Comparison of ENCODE assay signal across 20 mouse cellular contexts in genomic region chr8:114499448-114500144, GRCm38 (mm10).
A peak's percentile ranks its signal among the peaks of the same experiment; 100 is the strongest.
DNase-seq lines count a peak whose midpoint lies in the region; ATAC-seq and TF ChIP-seq lines count a peak whose summit lies in the region.
"Had no signal": no experiment of that assay in that cellular context is flagged by ENCODE, and none has a peak within 500 bp of the region (broad histone marks: within the 10 kb centered on the region; RNA-seq: fewer than 3 reads in every experiment).

No protein-coding gene starts in this region.

- no peak for TF ChIP-seq POLR2A in limb, embryonic 14.5 days (IDR thresholded peaks at IDR 0.05; ENCODE audit: borderline replicate concordance, extremely low read depth, insufficient read depth, insufficient read length)

- H3K27ac ChIP-seq in kidney, embryonic 14.5 days (ENCODE audit: low read depth, low read length), result no peak overlapping the region
- no peak overlapping the region for H3K27ac ChIP-seq in kidney, embryonic 16.5 days (ENCODE audit: low read length)
- H3K27ac ChIP-seq in embryonic facial prominence, embryonic 14.5 days (replicated peaks; ENCODE audit: low read depth, low read length), result no peak overlapping the region
- H3K27ac ChIP-seq in limb, embryonic 14.5 days (replicated peaks; ENCODE audit: low read depth, low read length), result no peak overlapping the region
- H3K27ac ChIP-seq in midbrain, embryonic 16.5 days (ENCODE audit: low read length), result no peak overlapping the region
- H3K27ac ChIP-seq: embryonic facial prominence, embryonic 12.5 days; heart, embryonic 10.5 days had no signal

- ATAC-seq in kidney, embryonic 14.5 days (ENCODE audit: low FRiP score, low TSS enrichment), result peak; percentile 29; the same call in 1 of the 2 replicates
- ATAC-seq in kidney, embryonic 16.5 days (ENCODE audit: low FRiP score, low TSS enrichment), result no peak
- ATAC-seq in Patski, result no peak
- peak; percentile 33; the same call in 1 of the 2 replicates for ATAC-seq in embryonic facial prominence, embryonic 14.5 days (ENCODE audit: low read depth)
- peak; percentile 53; the same call in 1 of the 2 replicates for ATAC-seq in limb, embryonic 14.5 days (ENCODE audit: low FRiP score, low read depth)
- no peak for ATAC-seq in midbrain, embryonic 16.5 days
- ATAC-seq: forebrain, postnatal 0 days had no signal

- no peak overlapping the region for H3K9ac ChIP-seq in kidney, embryonic 14.5 days (ENCODE audit: low read depth, low read length)
- H3K9ac ChIP-seq in kidney, embryonic 16.5 days (replicated peaks; ENCODE audit: low read length), result no peak overlapping the region; the same call in 1 of the 2 replicates
- no peak overlapping the region for H3K9ac ChIP-seq in embryonic facial prominence, embryonic 14.5 days (ENCODE audit: low read depth, low read length)
- no peak overlapping the region for H3K9ac ChIP-seq in limb, embryonic 14.5 days (ENCODE audit: low read depth, low read length, severe bottlenecking)
- H3K9ac ChIP-seq in midbrain, embryonic 16.5 days (ENCODE audit: low read depth, low read length), result no peak overlapping the region
- H3K9ac ChIP-seq: embryonic facial prominence, embryonic 12.5 days; forebrain, postnatal 0 days had no signal

- no peak overlapping the region for H3K4me3 ChIP-seq in kidney, embryonic 14.5 days (ENCODE audit: low read length)
- no peak overlapping the region for H3K4me3 ChIP-seq in kidney, embryonic 16.5 days (ENCODE audit: low read length)
- no peak overlapping the region for H3K4me3 ChIP-seq in embryonic facial prominence, embryonic 14.5 days (ENCODE audit: low read depth, low read length)
- H3K4me3 ChIP-seq in limb, embryonic 14.5 days (replicated peaks; ENCODE audit: low read length), result no peak overlapping the region
- no peak overlapping the region for H3K4me3 ChIP-seq in midbrain, embryonic 16.5 days (ENCODE audit: low read depth, low read length)
- H3K4me3 ChIP-seq: embryonic facial prominence, embryonic 12.5 days; heart, embryonic 10.5 days had no signal

- no peak for TF ChIP-seq CTCF in Patski (IDR thresholded peaks at IDR 0.05)

- CTCF ChIA-PET in Patski (lab: Charles Lee), result interaction anchor here (1.6 kb wide), 1 partner anchor 9 kb away, joined by 6 read pairs; no protein-coding TSS in a partner anchor

- H3K4me2 ChIP-seq in kidney, embryonic 14.5 days (replicated peaks; ENCODE audit: low read depth, low read length), result no peak overlapping the region
- no peak overlapping the region for H3K4me2 ChIP-seq in kidney, embryonic 16.5 days (replicated peaks; ENCODE audit: low read depth, low read length)
- no peak overlapping the region for H3K4me2 ChIP-seq in embryonic facial prominence, embryonic 14.5 days (ENCODE audit: low read depth, low read length)
- 0 out of 2 replicates have a peak overlapping the region, but pooled peaks have one; percentile 0 for H3K4me2 ChIP-seq in limb, embryonic 14.5 days (replicated peaks; ENCODE audit: low read depth, low read length, severe bottlenecking)
- no peak overlapping the region for H3K4me2 ChIP-seq in midbrain, embryonic 16.5 days (ENCODE audit: low read length)
- H3K4me2 ChIP-seq: embryonic facial prominence, embryonic 12.5 days; liver, embryonic 11.5 days had no signal

- H3K27me3 ChIP-seq in kidney, embryonic 14.5 days (ENCODE audit: control insufficient read depth, insufficient read depth, low read length), result 0 out of 2 replicates have a peak, but pooled peaks cover 3% of the 10 kb centered on the region
- peaks cover 7% of the 10 kb centered on the region for H3K27me3 ChIP-seq in kidney, embryonic 16.5 days (ENCODE audit: insufficient read depth, low read length)
- no peaks in the 10 kb centered on the region for H3K27me3 ChIP-seq in Patski
- H3K27me3 ChIP-seq in embryonic facial prominence, embryonic 14.5 days (replicated peaks; ENCODE audit: control insufficient read depth, insufficient read depth, low read length), result no peaks in the 10 kb centered on the region
- no peaks in the 10 kb centered on the region for H3K27me3 ChIP-seq in limb, embryonic 14.5 days (ENCODE audit: control insufficient read depth, insufficient read depth, low read length)
- H3K27me3 ChIP-seq in midbrain, embryonic 16.5 days (ENCODE audit: control insufficient read depth, insufficient read depth, low read depth, low read length), result no peaks in the 10 kb centered on the region

- H3K36me3 ChIP-seq in kidney, embryonic 14.5 days (ENCODE audit: control insufficient read depth, insufficient read depth, low read length), result no peaks in the 10 kb centered on the region
- H3K36me3 ChIP-seq in kidney, embryonic 16.5 days (ENCODE audit: insufficient read depth, low read length), result no peaks in the 10 kb centered on the region
- no peaks in the 10 kb centered on the region for H3K36me3 ChIP-seq in embryonic facial prominence, embryonic 14.5 days (ENCODE audit: control insufficient read depth, insufficient read depth, low read length)
- H3K36me3 ChIP-seq in limb, embryonic 14.5 days (ENCODE audit: control insufficient read depth, insufficient read depth, low read length), result no peaks in the 10 kb centered on the region
- H3K36me3 ChIP-seq in midbrain, embryonic 16.5 days (ENCODE audit: control insufficient read depth, insufficient read depth, low read length), result no peaks in the 10 kb centered on the region
- H3K36me3 ChIP-seq: embryonic facial prominence, embryonic 12.5 days; heart, embryonic 10.5 days had no signal

- WGBS in kidney, embryonic 14.5 days, result 25% methylated on average over 16 of the region's 16 CpGs
- 29% methylated on average over 16 of the region's 16 CpGs for WGBS in kidney, embryonic 16.5 days
- WGBS in embryonic facial prominence, embryonic 14.5 days, result 35% methylated on average over 16 of the region's 16 CpGs
- 16% methylated on average over 16 of the region's 16 CpGs for WGBS in limb, embryonic 14.5 days
- 72% methylated on average over 16 of the region's 16 CpGs for WGBS in midbrain, embryonic 16.5 days

- H3K9me3 ChIP-seq in kidney, embryonic 14.5 days (ENCODE audit: control insufficient read depth, low read length), result no peaks in the 10 kb centered on the region
- H3K9me3 ChIP-seq in kidney, embryonic 16.5 days (ENCODE audit: low read length), result no peaks in the 10 kb centered on the region
- no peaks in the 10 kb centered on the region for H3K9me3 ChIP-seq in embryonic facial prominence, embryonic 14.5 days (ENCODE audit: control insufficient read depth, low read length)
- no peaks in the 10 kb centered on the region for H3K9me3 ChIP-seq in limb, embryonic 14.5 days (ENCODE audit: control insufficient read depth, low read length)
- H3K9me3 ChIP-seq in midbrain, embryonic 16.5 days (replicated peaks; ENCODE audit: control insufficient read depth, low read length, poor library complexity, severe bottlenecking), result no peaks in the 10 kb centered on the region
- H3K9me3 ChIP-seq: embryonic facial prominence, embryonic 12.5 days; heart, embryonic 10.5 days had no signal

- peaks cover 11% of the 10 kb centered on the region for H3K4me1 ChIP-seq in kidney, embryonic 14.5 days (ENCODE audit: control insufficient read depth, insufficient read depth, low read length)
- H3K4me1 ChIP-seq in kidney, embryonic 16.5 days (ENCODE audit: insufficient read depth, low read length), result peaks cover 11% of the 10 kb centered on the region
- H3K4me1 ChIP-seq in embryonic facial prominence, embryonic 14.5 days (ENCODE audit: control insufficient read depth, insufficient read depth, low read length), result peaks cover 19% of the 10 kb centered on the region
- peaks cover 17% of the 10 kb centered on the region for H3K4me1 ChIP-seq in limb, embryonic 14.5 days (ENCODE audit: control insufficient read depth, insufficient read depth, low read length)
- peaks cover 3% of the 10 kb centered on the region for H3K4me1 ChIP-seq in midbrain, embryonic 16.5 days (ENCODE audit: control insufficient read depth, insufficient read depth, low read length)

- POLR2A ChIA-PET in Patski (lab: Charles Lee), result no interaction called here

- in situ Hi-C loops in Patski (cut with MboI; ENCODE audit: low pct_unique_long_range_greater_than_20kb), result no loop called here

- DNase-seq in Patski (ENCODE audit: low read depth, low spot score), result peak; percentile 15
- DNase-seq in embryonic facial prominence, embryonic 14.5 days (ENCODE audit: low spot score), result peak; percentile 56
- DNase-seq in limb, embryonic 14.5 days (ENCODE audit: low spot score), result peak; percentile 33
- no peak for DNase-seq in urinary bladder, adult 18-20 months (ENCODE audit: low spot score in 2 of 2)
- DNase-seq: adrenal gland, adult 2 months; B cell, adult 2 months; cerebellum, adult 8-10 months; forebrain, postnatal 0 days; heart, postnatal 10 days; kidney, postnatal 14 days; lung, adult 18-20 months; lung, postnatal 14 days; spleen, adult 18-20 months; thymus, postnatal 4 days had no signal

Comparison
In these comparisons a context has a peak if more than half of its experiments do, and no peak if none do; other contexts are left out.
1. ATAC-seq: peak in kidney, embryonic 14.5 days (single experiment), embryonic facial prominence, embryonic 14.5 days (single experiment) and limb, embryonic 14.5 days (single experiment); none in kidney, embryonic 16.5 days (single experiment), Patski (single experiment) and midbrain, embryonic 16.5 days (single experiment).
2. DNase-seq: peak in Patski (single experiment), embryonic facial prominence, embryonic 14.5 days (single experiment) and limb, embryonic 14.5 days (single experiment); none in urinary bladder, adult 18-20 months (0 of 2).